Mouse (Mus musculus) frontal cortex, postnatal 36 days (tissue): ENCODE data around the gene Ddn.

ENCODE experiments used
- DNase-seq, 2 experiments: peaks; one replicate each; pipeline ENCODE4 v3.0.0; 2022; ENCODE audit warnings: low spot score in 2 of 2

Ddn gene

GRCm38 (mm10) chr15:98775533-98775932 is 33.8 kb downstream of the Ddn start:
- DNase-seq: no peak

GRCm38 (mm10) chr15:98774096-98774495 is 35.2 kb downstream of the Ddn start:
- DNase-seq: no peak

GRCm38 (mm10) chr15:98772511-98773211 is 36.6 kb downstream of the Ddn start:
- DNase-seq: no peak

GRCm38 (mm10) chr15:98771813-98772425 is 37.4 kb downstream of the Ddn start:
- DNase-seq: no peak

- DNase-seq: no peak
Observed at GRCm38 (mm10) chr15:98768259-98768658, 41.0 kb downstream of the Ddn start.

- no peak for DNase-seq
Observed at GRCm38 (mm10) chr15:98765929-98766328, 43.4 kb downstream of the Ddn start.

- DNase-seq: peak; percentile 96 to 97
Observed at GRCm38 (mm10) chr15:98762670-98763529, 46.4 kb downstream of the Ddn start, which contains the start of gene Arf3. TSS of gene Arf3 (minus strand) at chr15:98763214.

GRCm38 (mm10) chr15:98762201-98762621 is 47.1 kb downstream of the Ddn start:
- peak; percentile 73 to 79 for DNase-seq

GRCm38 (mm10) chr15:98754125-98754524 is 55.2 kb downstream of the Ddn start:
- no peak for DNase-seq
